Mouse (Mus musculus) intestine, embryonic 16.5 days (tissue): ENCODE measurements around the gene Myo1h. TPM values are rescaled to one million over a fixed set of nuclear protein-coding genes. Genes with fewer than 3 reads are reported as not detected.

Experiments used
- ATAC-seq: fragments of 200-750 bp; cut with Nextera tagmentation; 2 replicates; pipeline ENCODE4 v1.8.0; 2017; ENCODE audit warnings: moderate TSS enrichment, moderate library complexity
- H3K27ac ChIP-seq: fragments of 300-500 bp; sonication (generic); 2 replicates; pipeline ENCODE4 v1.5.1; 2014; ENCODE audit warnings: mild to moderate bottlenecking, low read length
- H3K27me3 ChIP-seq: fragments of 300-500 bp; sonication (generic); replicated peaks from 2 replicates; pipeline ENCODE4 v1.6.1; 2014; ENCODE audit warnings: low read length, control low read depth, mixed read lengths; ENCODE audit not compliant: control insufficient read depth, insufficient read depth
- H3K36me3 ChIP-seq: fragments of 300-500 bp; sonication (generic); 2 replicates; pipeline ENCODE4 v1.6.1; 2014; ENCODE audit warnings: low read length, control low read depth; ENCODE audit not compliant: control insufficient read depth, insufficient read depth
- H3K4me1 ChIP-seq: fragments of 300-500 bp; sonication (generic); 2 replicates; pipeline ENCODE4 v1.6.1; 2014; ENCODE audit warnings: low read length, control low read depth, mixed read lengths; ENCODE audit not compliant: control insufficient read depth, insufficient read depth
- H3K4me2 ChIP-seq: fragments of 300-500 bp; sonication (generic); 2 replicates; pipeline ENCODE4 v1.6.1; 2014; ENCODE audit warnings: low read depth, low read length, control low read depth
- H3K4me3 ChIP-seq: fragments of 300-500 bp; sonication (generic); 2 replicates; pipeline ENCODE4 v1.5.1; 2014; ENCODE audit warnings: mild to moderate bottlenecking, low read length
- H3K9ac ChIP-seq: fragments of 300-500 bp; sonication (generic); 2 replicates; pipeline ENCODE4 v1.6.1; 2014; ENCODE audit warnings: low read depth, low read length
- H3K9me3 ChIP-seq: fragments of 300-500 bp; sonication (generic); 2 replicates; pipeline ENCODE4 v1.6.1; 2016; ENCODE audit warnings: low read length, control low read depth; ENCODE audit not compliant: control insufficient read depth
- WGBS: fragments of 180-500 bp; shearing (Covaris S2); extraction: QIAGEN DNeasy Blood & Tissue Kit; methylation state at CpG from one replicate; pipeline ENCODE4 v1.1.7; 2014; 5-methylcytosine and 5-hydroxymethylcytosine counted together
- microRNA-seq: library from miRNA; unstranded; fragments of <30 nt; microRNA quantifications from one replicate; pipeline ENCODE4, GENCODE M21; 2016
- polyA plus RNA-seq: library from polyadenylated mRNA; unstranded; fragments of >200 nt; fragmentation: Nextera tagmentation; extraction: Ambion mirVana; gene quantifications from 2 replicates; pipeline ENCODE4 v1.2.1, GENCODE M21; 2015

The Myo1h gene
- polyA plus RNA-seq, 1 experiment from 2014 or later = 5.9 TPM

DNA sequence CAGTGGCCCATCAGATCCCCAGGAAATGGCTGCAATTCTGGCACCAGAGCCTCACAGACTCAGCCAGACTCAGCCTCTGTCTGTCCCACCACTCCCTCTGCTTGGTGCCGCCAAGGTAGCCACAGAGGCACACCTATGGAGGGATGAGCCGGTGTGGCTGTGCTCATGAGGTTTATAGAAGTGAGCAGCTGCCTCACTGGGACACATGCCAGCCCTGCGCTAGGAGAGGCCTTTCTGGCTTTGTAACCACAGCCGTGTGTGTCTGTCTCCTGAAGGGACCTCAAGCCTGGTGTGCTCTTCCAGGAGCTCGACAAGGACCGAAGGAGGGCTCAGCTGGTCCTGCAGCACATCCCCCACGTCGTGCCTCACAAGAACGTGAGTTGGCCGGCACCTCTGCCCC, 118.3 kb downstream of the Myo1h start:
- no peak for ATAC-seq

DNA sequence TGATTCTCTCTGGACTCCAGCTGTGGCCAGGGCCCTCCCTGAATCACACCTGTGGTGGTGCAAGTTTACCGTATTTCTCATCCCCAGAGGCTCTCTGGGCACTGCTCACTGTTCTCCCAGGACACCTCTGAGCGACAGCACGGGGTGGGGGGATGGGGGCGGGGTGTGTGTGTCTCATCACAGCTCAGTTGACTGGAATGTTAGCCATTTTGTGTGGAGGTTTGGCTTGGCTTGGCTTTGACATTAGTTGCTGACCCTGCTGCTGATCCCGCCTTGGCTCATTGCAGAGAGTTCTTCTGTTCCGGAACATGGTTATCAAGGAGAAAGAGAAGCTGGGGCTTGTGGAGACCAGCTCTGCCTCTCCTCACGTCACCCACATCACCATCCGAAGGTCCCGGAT, 118.8 kb downstream of the Myo1h start:
- H3K9ac ChIP-seq = no peak overlapping the region
- H3K27me3 ChIP-seq = no peaks in the 10 kb centered on the region
- no peaks in the 10 kb centered on the region for H3K9me3 ChIP-seq
- H3K4me2 ChIP-seq = no peak overlapping the region
- H3K4me1 ChIP-seq = no peaks in the 10 kb centered on the region
- H3K36me3 ChIP-seq = peaks cover 66% of the 10 kb centered on the region
- no peak for ATAC-seq
- WGBS = 88% methylated on average over 9 of the region's 9 CpGs
- H3K4me3 ChIP-seq = no peak overlapping the region
- H3K27ac ChIP-seq = no peak overlapping the region

More for the DNA sequence above, 118.3 kb downstream of the Myo1h start:
- WGBS = 81% methylated on average over 10 of the region's 10 CpGs
- Histone ChIP-seq H3K9ac (no peak overlapping the region), H3K4me1 (no peaks in the 10 kb centered on the region), H3K4me2 (no peak overlapping the region), H3K36me3 (peaks cover 61% of the 10 kb centered on the region), H3K9me3 (no peaks in the 10 kb centered on the region), H3K27me3 (no peaks in the 10 kb centered on the region), H3K27ac (no peak overlapping the region), H3K4me3 (no peak overlapping the region)

DNA sequence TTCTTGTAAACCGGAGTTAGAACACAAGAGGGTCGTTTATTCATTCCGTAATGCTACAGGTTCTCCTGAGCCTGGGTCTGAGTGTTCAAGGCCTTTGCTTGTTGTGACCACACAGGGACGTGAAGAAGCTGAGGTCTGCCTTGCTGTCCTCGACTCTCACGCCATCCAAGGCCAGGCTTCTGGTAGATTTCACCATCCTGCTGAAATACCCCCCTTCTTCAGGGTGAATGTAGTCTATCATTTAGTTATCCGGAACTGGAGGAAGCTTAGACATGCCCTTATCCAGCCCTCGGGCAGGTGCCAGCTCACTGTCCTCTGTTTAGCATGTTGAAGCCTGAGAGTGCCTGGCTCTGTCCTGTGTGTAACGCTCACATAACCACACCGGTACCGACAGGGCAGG, 119.9 kb downstream of the Myo1h start:
- Histone ChIP-seq H3K27me3 (no peaks in the 10 kb centered on the region), H3K9me3 (no peaks in the 10 kb centered on the region), H3K27ac (no peak overlapping the region), H3K4me1 (peaks cover 6% of the 10 kb centered on the region; the same call in 1 of the 2 replicates), H3K4me2 (no peak overlapping the region), H3K4me3 (no peak overlapping the region), H3K36me3 (peaks cover 60% of the 10 kb centered on the region), H3K9ac (no peak overlapping the region)
- ATAC-seq = no peak
- WGBS = 93% methylated on average over 11 of the region's 11 CpGs

DNA sequence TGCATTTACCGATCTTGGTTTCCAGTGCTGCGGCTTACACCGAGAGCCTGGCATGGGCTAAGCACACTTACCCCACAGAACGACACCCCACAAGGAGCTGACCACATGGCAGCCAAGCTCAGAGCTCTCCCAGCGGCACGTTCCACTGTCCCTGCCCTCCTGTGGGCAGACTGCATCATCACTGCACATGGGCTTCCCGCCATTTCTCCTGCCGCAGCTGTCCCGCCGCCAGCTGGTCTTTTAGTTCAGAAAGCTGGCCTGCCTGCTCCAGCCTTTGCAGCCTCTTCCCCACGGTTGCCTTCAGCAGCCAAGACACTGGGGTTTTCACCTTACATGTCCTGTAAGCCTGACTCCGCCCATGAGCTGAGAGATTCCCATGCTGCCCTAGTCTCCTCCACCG, 121.5 kb downstream of the Myo1h start:
- H3K9ac ChIP-seq = no peak overlapping the region
- H3K9me3 ChIP-seq = no peaks in the 10 kb centered on the region
- H3K4me3 ChIP-seq = no peak overlapping the region
- no peaks in the 10 kb centered on the region for H3K27me3 ChIP-seq
- H3K4me2 ChIP-seq = no peak overlapping the region
- no peak overlapping the region for H3K27ac ChIP-seq
- peaks cover 6% of the 10 kb centered on the region; the same call in 1 of the 2 replicates for H3K4me1 ChIP-seq
- peaks cover 56% of the 10 kb centered on the region for H3K36me3 ChIP-seq
- WGBS = 92% methylated on average over 13 of the region's 13 CpGs
- no peak for ATAC-seq

DNA sequence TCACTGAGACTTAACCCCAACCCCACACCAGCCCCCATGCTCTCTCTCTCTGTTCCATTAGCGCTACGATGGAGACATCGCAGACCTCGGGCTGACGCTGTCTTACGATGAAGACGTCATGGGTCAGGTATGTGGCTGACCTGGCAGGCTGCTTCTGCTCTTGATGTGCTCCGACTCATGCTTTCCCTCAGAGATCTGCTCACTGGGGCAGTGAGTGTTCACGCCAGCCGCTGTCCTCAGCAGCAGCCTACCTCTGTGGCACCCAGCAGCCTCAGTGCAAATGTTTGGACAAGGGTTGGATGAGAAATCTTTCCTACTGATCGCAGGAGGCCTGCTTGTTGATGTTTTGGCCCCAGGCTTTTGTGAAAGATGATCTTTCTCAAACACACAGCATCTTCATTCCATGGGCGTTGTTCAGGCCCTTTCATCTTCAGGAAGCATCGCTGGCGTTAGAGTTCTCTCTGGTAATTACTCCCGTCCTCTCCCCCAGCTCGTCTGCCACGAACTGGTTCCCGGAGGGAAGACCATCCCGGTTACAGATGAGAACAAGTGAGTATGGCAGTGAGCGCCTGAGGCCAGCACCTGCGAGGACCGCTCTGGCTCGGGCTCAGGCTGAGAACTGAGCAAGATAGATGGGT, 123.5 kb downstream of the Myo1h start:
- ATAC-seq = 0 out of 2 replicates have a peak, but pooled peaks have one; percentile 32
- no peak overlapping the region for H3K27ac ChIP-seq
- peaks cover 55% of the 10 kb centered on the region for H3K36me3 ChIP-seq

DNA sequence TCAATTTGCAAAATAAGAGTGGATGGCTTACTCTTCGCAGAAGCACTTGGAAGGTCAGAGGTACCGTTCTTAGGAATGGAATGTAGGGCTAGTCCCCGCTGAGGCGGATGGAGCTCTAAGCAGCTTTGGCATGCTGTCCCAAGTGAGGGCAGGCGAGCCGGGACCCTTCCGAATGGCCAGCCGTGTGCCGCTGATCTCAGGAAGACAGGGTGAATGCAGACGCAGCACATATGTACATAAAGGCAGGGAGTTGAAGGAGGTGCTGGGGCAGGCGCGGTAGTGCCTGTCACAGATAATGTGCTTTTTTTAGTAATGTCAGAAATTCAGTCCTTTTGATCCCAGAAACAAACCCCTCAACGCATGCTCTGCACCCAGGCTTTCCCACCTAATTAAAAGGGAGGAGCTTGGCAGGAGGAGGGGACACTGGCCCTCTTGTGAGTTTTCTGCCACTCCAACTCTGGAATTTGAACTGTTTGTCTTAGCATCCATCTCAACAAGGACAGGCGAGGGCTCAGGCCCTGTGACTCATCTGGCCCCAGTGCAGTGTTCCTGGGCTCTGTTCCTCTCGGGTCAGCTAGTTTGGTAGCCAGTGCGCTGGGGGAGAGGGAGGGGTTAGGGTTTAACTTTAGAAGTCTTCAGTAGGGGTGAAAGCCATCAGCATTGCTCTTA, 124.2 kb downstream of the Myo1h start:
- Histone ChIP-seq H3K36me3 (peaks cover 49% of the 10 kb centered on the region), H3K9ac (no peak overlapping the region; the same call in 1 of the 2 replicates), H3K27me3 (no peaks in the 10 kb centered on the region), H3K4me3 (no peak overlapping the region), H3K9me3 (no peaks in the 10 kb centered on the region), H3K4me2 (no peak overlapping the region), H3K27ac (no peak overlapping the region), H3K4me1 (peaks cover 6% of the 10 kb centered on the region; the same call in 1 of the 2 replicates)
- WGBS = 60% methylated on average over 16 of the region's 16 CpGs
- 0 out of 2 replicates have a peak, but pooled peaks have one; percentile 38 for ATAC-seq

More for the DNA sequence above, 123.5 kb downstream of the Myo1h start:
- WGBS = 66% methylated on average over 23 of the region's 23 CpGs
- H3K9me3 ChIP-seq = no peaks in the 10 kb centered on the region
- H3K9ac ChIP-seq = no peak overlapping the region
- H3K4me3 ChIP-seq = no peak overlapping the region
- H3K4me2 ChIP-seq = no peak overlapping the region
- peaks cover 6% of the 10 kb centered on the region; the same call in 1 of the 2 replicates for H3K4me1 ChIP-seq
- H3K27me3 ChIP-seq = no peaks in the 10 kb centered on the region

Small RNA genes lying within 50 kb of the gene (microRNA-seq; reads per million reads assigned to microRNA genes)
- not detected for gene Mir7027

Other genes starting within 250 kb of the Myo1h start
- gene Usp30, start 223.7 kb upstream of the Myo1h start, polyA plus RNA-seq = 9.1 and 9.3 TPM in 2 replicates
- 1.7 and 2.0 TPM in 2 replicates for gene Svop, start 197.6 kb upstream of the Myo1h start, polyA plus RNA-seq
- 7.6 and 10.1 TPM in 2 replicates for gene Alkbh2, start 160.9 kb upstream of the Myo1h start, polyA plus RNA-seq
- gene Ung, start 158.8 kb upstream of the Myo1h start, polyA plus RNA-seq = 32.2 and 35.5 TPM in 2 replicates
- 1.1 and 1.4 TPM in 2 replicates for gene Acacb, start 142.6 kb upstream of the Myo1h start, polyA plus RNA-seq
- gene Foxn4, start 15.4 kb upstream of the Myo1h start, polyA plus RNA-seq = not detected in 2 replicates
- gene Kctd10, start 91.3 kb downstream of the Myo1h start, polyA plus RNA-seq = 132 and 137 TPM in 2 replicates
- gene Ube3b, start 91.4 kb downstream of the Myo1h start, polyA plus RNA-seq = 36.4 and 43.5 TPM in 2 replicates
- gene Mmab, start 154.9 kb downstream of the Myo1h start, polyA plus RNA-seq = 30.4 and 34.6 TPM in 2 replicates
- 61.0 and 61.7 TPM in 2 replicates for gene Mvk, start 155.1 kb downstream of the Myo1h start, polyA plus RNA-seq